Mouse (Mus musculus) MEL (cell line): ENCODE measurements around the gene Gjc2. TPM values are rescaled to one million over a fixed set of nuclear protein-coding genes. Genes with fewer than 3 reads are reported as not detected.
A peak's percentile ranks its signal among the peaks of the same experiment; 100 is the strongest.

Source experiments
- DNase-seq: peaks from one replicate; pipeline ENCODE4 v3.0.0; 2011; ENCODE audit warnings: low read depth, low spot score
- H3K27ac ChIP-seq: 2 replicates; pipeline ENCODE4 v1.5.1; 2012; ENCODE audit warnings: low read depth, mild to moderate bottlenecking, control low read depth, low read length, moderate library complexity; ENCODE audit not compliant: control insufficient read depth
- H3K27me3 ChIP-seq, 2 experiments: fragments of 150-350 bp in 1 of 2; sonication (generic) in 1 of 2; 2 replicates each; pipeline ENCODE4 v1.6.1; 2012; ENCODE audit warnings: low read length in 2 of 2, mild to moderate bottlenecking in 2 of 2, improper control_type of control experiment in 1 of 2, moderate library complexity in 1 of 2; ENCODE audit not compliant: insufficient read depth in 2 of 2, control insufficient read depth in 1 of 2
- H3K36me3 ChIP-seq, 2 experiments: 2 replicates each; pipeline ENCODE4 v1.6.1; 2012 to 2014; ENCODE audit warnings: low read length in 2 of 2, improper control_type of control experiment in 1 of 2, inconsistent platforms in 1 of 2, mild to moderate bottlenecking in 1 of 2; ENCODE audit not compliant: insufficient read depth in 2 of 2, control insufficient read depth in 1 of 2
- H3K4me1 ChIP-seq, 2 experiments: fragments of 150-350 bp in 1 of 2; sonication (generic) in 1 of 2; 2 replicates each; pipeline ENCODE4 v1.6.1; 2012; ENCODE audit warnings: low read length in 2 of 2, improper control_type of control experiment in 1 of 2, mild to moderate bottlenecking in 1 of 2; ENCODE audit not compliant: insufficient read depth in 2 of 2, control insufficient read depth in 1 of 2
- H3K4me3 ChIP-seq, 2 experiments: fragments of 150-350 bp in 1 of 2; sonication (generic) in 1 of 2; 2 replicates each; pipeline ENCODE4 v1.5.1; 2012; ENCODE audit warnings: low read depth in 2 of 2, low read length in 2 of 2, mild to moderate bottlenecking in 2 of 2, moderate library complexity in 2 of 2, control low read depth in 1 of 2, improper control_type of control experiment in 1 of 2; ENCODE audit not compliant: control insufficient read depth in 1 of 2, insufficient read depth in 1 of 2
- H3K79me2 ChIP-seq: 2 replicates; pipeline ENCODE4 v1.6.1; 2012; ENCODE audit warnings: mild to moderate bottlenecking, low read length, moderate library complexity; ENCODE audit not compliant: control insufficient read depth, poor library complexity, insufficient read depth
- H3K9ac ChIP-seq: 2 replicates; pipeline ENCODE4 v1.6.1; 2012; ENCODE audit warnings: low read depth, mild to moderate bottlenecking, control low read depth, low read length, moderate library complexity; ENCODE audit not compliant: control insufficient read depth, poor library complexity, severe bottlenecking
- H3K9me3 ChIP-seq: fragments of 150-350 bp; sonication (generic); replicated peaks from 2 replicates; pipeline ENCODE4 v1.6.1; 2012; ENCODE audit warnings: mild to moderate bottlenecking, low read length, improper control_type of control experiment, moderate library complexity; ENCODE audit not compliant: insufficient read depth
- BHLHE40 ChIP-seq: IDR thresholded peaks from 2 replicates; pipeline ENCODE4 v1.6.1; 2012; ENCODE audit warnings: low read depth, mild to moderate bottlenecking, inconsistent platforms, low read length, improper control_type of control experiment, borderline replicate concordance
- E2F4 ChIP-seq: IDR thresholded peaks from 2 replicates; pipeline ENCODE4 v1.6.1; 2011; ENCODE audit warnings: low read depth, low read length, improper control_type of control experiment, borderline replicate concordance
- EP300 ChIP-seq, 2 experiments: IDR thresholded peaks; 2 replicates each; pipeline ENCODE4 v1.6.1; 2011; ENCODE audit warnings: improper control_type of control experiment in 2 of 2, low read length in 2 of 2, low read depth in 1 of 2, mild to moderate bottlenecking in 1 of 2
- ETS1 ChIP-seq: IDR thresholded peaks from 2 replicates; pipeline ENCODE4 v1.6.1; 2012; ENCODE audit warnings: low read depth, mild to moderate bottlenecking, inconsistent platforms, low read length, improper control_type of control experiment, moderate library complexity
- GABPA ChIP-seq: IDR thresholded peaks from 2 replicates; pipeline ENCODE4 v1.6.1; 2012; ENCODE audit warnings: low read depth, mild to moderate bottlenecking, inconsistent platforms, low read length, improper control_type of control experiment, moderate library complexity
- JUND ChIP-seq: IDR thresholded peaks from 2 replicates; pipeline ENCODE4 v1.6.1; 2011; ENCODE audit warnings: low read depth, mild to moderate bottlenecking, improper control_type of control experiment, low read length
- MEF2A ChIP-seq: IDR thresholded peaks from 2 replicates; pipeline ENCODE4 v1.6.1; 2014; ENCODE audit warnings: low read depth, mild to moderate bottlenecking, inconsistent platforms, low read length, improper control_type of control experiment; ENCODE audit not compliant: poor library complexity, insufficient replicate concordance, severe bottlenecking; ENCODE audit errors: extremely low read depth
- MYB ChIP-seq: IDR thresholded peaks from 2 replicates; pipeline ENCODE4 v1.6.1; 2011; ENCODE audit warnings: mild to moderate bottlenecking, low read depth, low read length, improper control_type of control experiment
- POLR2A ChIP-seq, 2 experiments: IDR thresholded peaks; 2 replicates each; pipeline ENCODE4 v1.6.1; 2011 to 2012; ENCODE audit warnings: low read length in 2 of 2, mild to moderate bottlenecking in 2 of 2, control low read depth in 1 of 2, improper control_type of control experiment in 1 of 2, low read depth in 1 of 2, moderate library complexity in 1 of 2; ENCODE audit not compliant: control insufficient read depth in 1 of 2, insufficient read depth in 1 of 2, poor library complexity in 1 of 2
- POLR2AphosphoS5 ChIP-seq: IDR thresholded peaks from 2 replicates; pipeline ENCODE4 v1.6.1; 2012; ENCODE audit warnings: low read depth, borderline replicate concordance, mild to moderate bottlenecking, inconsistent platforms, low read length, moderate library complexity, mixed read lengths
- SIN3A ChIP-seq: IDR thresholded peaks from 2 replicates; pipeline ENCODE4 v1.6.1; 2012; ENCODE audit warnings: low read length, improper control_type of control experiment, inconsistent platforms
- SMC3 ChIP-seq: IDR thresholded peaks from 2 replicates; pipeline ENCODE4 v1.6.1; 2011; ENCODE audit warnings: low read depth, low read length, improper control_type of control experiment
- UBTF ChIP-seq: IDR thresholded peaks from 2 replicates; pipeline ENCODE4 v1.6.1; 2012; ENCODE audit warnings: low read depth, mild to moderate bottlenecking, inconsistent platforms, low read length, improper control_type of control experiment, moderate library complexity, borderline replicate concordance; ENCODE audit not compliant: insufficient read depth
- ZMIZ1 ChIP-seq: IDR thresholded peaks from 2 replicates; pipeline ENCODE4 v1.6.1; 2012; ENCODE audit warnings: low read depth, mild to moderate bottlenecking, inconsistent platforms, low read length, improper control_type of control experiment, moderate library complexity
- polyA plus RNA-seq, 2 experiments: library from polyadenylated mRNA; stranded (reverse) in 1 of 2; unstranded in 1 of 2; fragments of >175 nt in 1 of 2; fragments of >200 nt in 1 of 2; gene quantifications; 2 replicates each; pipeline versions ENCODE4 v1.2.1 to v1.2.4; 2012; ENCODE audit warnings: low replicate concordance in 2 of 2, low read depth in 1 of 2; ENCODE audit not compliant: insufficient read length in 2 of 2, insufficient read depth in 1 of 2, missing spikeins in 1 of 2
- total RNA-seq: library from RNA; depleted of rRNA; stranded (reverse); fragments of 300-350 nt; gene quantifications from 2 replicates; pipeline ENCODE4 v1.2.3, GENCODE M21; 2012

The Gjc2 gene
- total and polyA plus RNA-seq, 3 experiments = 0.07 to 0.08 TPM; not detected in 1

DNA sequence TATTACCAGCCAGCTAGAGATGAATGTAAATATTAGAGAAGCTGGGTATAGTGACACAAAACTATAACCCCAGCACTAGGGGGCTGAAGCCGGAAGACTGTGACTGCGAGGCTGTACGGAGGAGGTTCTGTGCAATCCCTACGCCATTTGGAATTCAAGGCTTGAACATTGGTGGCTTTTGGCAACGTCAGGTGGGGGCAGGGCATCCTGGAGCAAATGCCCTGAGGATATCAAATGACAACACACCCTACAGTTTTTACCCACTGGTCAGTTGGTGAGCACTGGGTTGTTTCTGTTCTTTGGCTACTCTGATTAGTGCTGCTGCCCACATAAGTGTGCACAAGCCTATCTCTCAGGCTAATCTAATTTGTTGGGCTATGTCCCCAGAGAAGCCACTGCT, 40.1 kb downstream of the Gjc2 start:
- TF ChIP-seq POLR2A (IDR thresholded peaks at IDR 0.05; ENCODE audit: control insufficient read depth in 1 of 2, insufficient read depth in 1 of 2, low read depth in 1 of 2, low read length in 2 of 2, poor library complexity in 1 of 2) (no peak), MEF2A (no peak), EP300 (IDR thresholded peaks at IDR 0.05; ENCODE audit: low read depth in 1 of 2, low read length in 2 of 2) (no peak), SMC3 (no peak)
- H3K4me1 ChIP-seq = no peaks in the 10 kb centered on the region
- no peak overlapping the region for H3K4me3 ChIP-seq
- H3K27me3 ChIP-seq = peaks cover 3 to 8% of the 10 kb centered on the region in 2 experiments
- H3K27ac ChIP-seq = no peak overlapping the region
- no peaks in the 10 kb centered on the region for H3K79me2 ChIP-seq
- DNase-seq = no peak
- no peaks in the 10 kb centered on the region for H3K9me3 ChIP-seq
- no peak overlapping the region for H3K9ac ChIP-seq
- no peaks in the 10 kb centered on the region for H3K36me3 ChIP-seq

DNA sequence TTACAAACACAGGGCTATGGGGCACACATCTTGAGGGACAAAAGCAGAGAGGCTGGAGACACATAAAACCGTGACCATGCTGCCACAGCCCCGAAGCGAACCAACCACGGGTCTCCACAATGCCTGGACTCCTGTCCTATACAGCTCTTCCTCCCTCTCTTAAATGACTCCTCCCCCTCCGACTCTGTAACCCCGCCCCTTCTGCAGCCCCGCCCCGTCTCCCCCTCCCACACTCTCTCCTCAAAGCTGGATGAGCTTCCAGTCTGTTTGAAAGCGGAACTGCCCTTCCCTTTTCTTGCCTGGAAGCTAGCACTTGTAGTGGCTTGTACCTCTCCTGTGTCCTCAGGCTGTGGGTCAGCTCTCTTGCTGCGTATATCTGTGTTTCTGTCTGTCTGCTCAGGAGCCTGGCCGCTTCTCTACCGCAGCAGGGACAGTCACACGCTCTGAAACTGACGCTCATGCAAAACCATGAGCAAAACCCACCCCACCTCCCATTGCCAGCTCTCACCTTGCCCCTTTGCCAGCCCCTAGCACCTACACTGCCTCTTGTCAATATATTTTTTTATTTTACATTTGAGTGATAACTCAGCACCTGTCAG, 41.1 kb downstream of the Gjc2 start:
- H3K4me1 ChIP-seq = no peaks in the 10 kb centered on the region
- H3K79me2 ChIP-seq = no peaks in the 10 kb centered on the region
- H3K9ac ChIP-seq = no peak overlapping the region
- no peak overlapping the region for H3K27ac ChIP-seq
- H3K36me3 ChIP-seq = no peaks in the 10 kb centered on the region
- no peaks in the 10 kb centered on the region for H3K9me3 ChIP-seq
- H3K4me3 ChIP-seq = no peak overlapping the region
- DNase-seq = peak; percentile 35
- peaks cover 3 to 5% of the 10 kb centered on the region in 2 experiments for H3K27me3 ChIP-seq
- no peak for TF ChIP-seq POLR2AphosphoS5
- no peak for TF ChIP-seq EP300 (IDR thresholded peaks at IDR 0.05; ENCODE audit: low read depth in 1 of 2, low read length in 2 of 2)
- no peak for TF ChIP-seq BHLHE40
- no peak for TF ChIP-seq GABPA
- no peak for TF ChIP-seq ETS1
- TF ChIP-seq UBTF = no peak
- TF ChIP-seq ZMIZ1 = no peak
- no peak for TF ChIP-seq E2F4
- TF ChIP-seq JUND = no peak
- TF ChIP-seq SIN3A = no peak
- no peak for TF ChIP-seq MYB
- TF ChIP-seq SMC3 = no peak
